In the genomic region with DNA sequence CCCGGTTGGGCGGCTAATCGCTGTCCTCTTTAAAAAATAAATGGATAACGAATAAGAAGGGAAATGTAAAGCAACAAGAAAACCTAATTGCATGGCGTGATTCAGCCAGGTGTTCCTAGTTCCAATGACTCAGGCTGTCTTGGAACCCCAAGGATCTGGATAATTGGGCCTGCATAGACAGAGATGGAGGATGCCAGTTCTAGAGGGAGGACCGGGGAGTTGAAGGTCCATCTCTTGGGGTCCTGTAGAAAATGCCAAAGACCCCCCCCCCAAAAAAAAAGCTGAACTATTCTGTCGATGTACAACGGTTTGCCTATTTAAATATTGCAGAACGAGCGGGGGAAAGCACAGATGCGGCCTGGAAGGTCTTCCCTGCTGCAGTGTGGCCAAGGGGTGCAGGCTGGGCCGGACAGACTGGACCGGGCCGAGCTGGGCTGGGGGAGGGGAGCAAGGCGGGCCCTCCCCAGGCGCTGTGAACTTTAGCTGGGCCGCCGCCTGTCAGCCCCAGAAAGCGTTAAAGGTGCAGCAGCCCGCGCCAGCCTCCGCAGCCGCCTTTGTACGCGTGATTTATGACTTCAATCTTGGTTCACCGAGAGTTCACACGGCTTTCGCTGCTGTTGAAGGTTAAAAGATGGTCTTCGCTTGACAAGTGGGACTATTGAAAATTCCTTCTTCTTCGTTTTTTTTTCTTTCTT, we compare ENCODE assay signal across 10 mouse cellular contexts. TPM values are rescaled to one million over a fixed set of nuclear protein-coding genes. Genes with fewer than 3 reads are reported as not detected.
DNase-seq lines count a peak whose midpoint lies in the region; ATAC-seq and TF ChIP-seq lines count a peak whose summit lies in the region.
"Had no signal": no experiment of that assay in that cellular context is flagged by ENCODE, and none has a peak within 500 bp of the region (broad histone marks: within the 10 kb centered on the region; RNA-seq: fewer than 3 reads in every experiment).

No protein-coding gene starts in this region.

- H3K4me1 ChIP-seq in heart, embryonic 15.5 days (replicated peaks): peaks cover 11% of the 10 kb centered on the region
- H3K4me1 ChIP-seq in kidney, adult 2 months (ENCODE audit: control insufficient read depth, insufficient read depth, low read length): peaks cover 5% of the 10 kb centered on the region; the same call in 1 of the 2 replicates
- H3K4me1 ChIP-seq in neural tube, embryonic 12.5 days: peaks cover 82% of the 10 kb centered on the region

- H3K27me3 ChIP-seq in heart, embryonic 15.5 days: peaks cover 95% of the 10 kb centered on the region
- H3K27me3 ChIP-seq in kidney, adult 2 months (replicated peaks; ENCODE audit: control insufficient read depth, insufficient read depth, low read length): no peaks in the 10 kb centered on the region
- no peaks in the 10 kb centered on the region for H3K27me3 ChIP-seq in neural tube, embryonic 12.5 days (replicated peaks)

- no peak for TF ChIP-seq POLR2A in kidney, adult 2 months (IDR thresholded peaks at IDR 0.05; ENCODE audit: low read depth, low read length)

- peak overlapping the region; percentile 10; the same call in 1 of the 2 replicates for H3K4me3 ChIP-seq in heart, embryonic 15.5 days
- peak overlapping the region; percentile 66 for H3K4me3 ChIP-seq in kidney, adult 2 months (ENCODE audit: insufficient read depth, low read depth, low read length)
- H3K4me3 ChIP-seq in neural tube, embryonic 12.5 days: peak overlapping the region; percentile 47
- H3K4me3 ChIP-seq: erythroblast, embryonic 14.5 days had no signal

- H3K9ac ChIP-seq in heart, embryonic 15.5 days: no peak overlapping the region
- H3K9ac ChIP-seq in neural tube, embryonic 12.5 days: peak overlapping the region; percentile 96

- 3% methylated on average over 30 of the region's 30 CpGs for WGBS in heart, embryonic 15.5 days
- 8% methylated on average over 30 of the region's 30 CpGs for WGBS in kidney, adult 2 months
- WGBS in neural tube, embryonic 12.5 days: under 1% methylated on average over 30 of the region's 30 CpGs

- H3K4me2 ChIP-seq in heart, embryonic 15.5 days: 0 out of 2 replicates have a peak overlapping the region, but pooled peaks have one; percentile 23
- peak overlapping the region; percentile 73 for H3K4me2 ChIP-seq in neural tube, embryonic 12.5 days (replicated peaks)

- no peaks in the 10 kb centered on the region for H3K9me3 ChIP-seq in heart, embryonic 15.5 days (replicated peaks)
- no peaks in the 10 kb centered on the region for H3K9me3 ChIP-seq in neural tube, embryonic 12.5 days
- H3K9me3 ChIP-seq: G1E had no signal

- DNase-seq in heart, postnatal 14 days: no peak
- DNase-seq in embryo, embryonic 10 days (ENCODE audit: low spot score): peak; percentile 92
- peak; percentile 89 for DNase-seq in kidney, adult 2 months
- no peak for DNase-seq in MN1 (ENCODE audit: low spot score)
- no peak for DNase-seq in left cerebral cortex, postnatal 4 days

- ATAC-seq in heart, embryonic 15.5 days (replicated peaks; ENCODE audit: insufficient number of reproducible peaks, insufficient read depth, low FRiP score, low read depth): no peak
- peak; percentile 64 for ATAC-seq in neural tube, embryonic 12.5 days (ENCODE audit: low FRiP score, low read depth)
- no peak for ATAC-seq in frontal cortex, adult (ENCODE audit: low TSS enrichment)

- TF ChIP-seq CTCF in kidney, adult 2 months (conservative IDR thresholded peaks at IDR 0.05; ENCODE audit: insufficient read depth, insufficient read length, low read depth, low read length): no peak

- H3K27ac ChIP-seq in heart, embryonic 15.5 days: no peak overlapping the region
- peak overlapping the region; percentile 94 for H3K27ac ChIP-seq in kidney, adult 2 months (ENCODE audit: insufficient read depth, low read depth, low read length)
- H3K27ac ChIP-seq in neural tube, embryonic 12.5 days: peak overlapping the region; percentile 98

- no peaks in the 10 kb centered on the region for H3K36me3 ChIP-seq in heart, embryonic 15.5 days
- no peaks in the 10 kb centered on the region for H3K36me3 ChIP-seq in kidney, adult 2 months (ENCODE audit: control insufficient read depth, insufficient read depth, low read length)
- H3K36me3 ChIP-seq in neural tube, embryonic 12.5 days: no peaks in the 10 kb centered on the region

- intact Hi-C loops in heart, postnatal 14 days (cut with DNase I): no loop called here
- intact Hi-C loops in left cerebral cortex, postnatal 4 days (cut with DNase I): no loop called here

RNA-seq across cellular contexts. Expression of a gene that starts 42.5 kb away (rescaled TPM):
- 0.52 and 1.7 TPM in 2 replicates for polyA plus RNA-seq in heart, embryonic 15.5 days (2015; fragmentation: Nextera tagmentation; extraction: Ambion mirVana)
- under 1 TPM in 1 of 2 experiments, not detected in 1; 0.31 TPM for total RNA-seq in heart, postnatal 14 days (2021)
- polyA plus RNA-seq in kidney, adult 2 months (2012; rRNA removed): 2.5 and 2.7 TPM in 2 replicates
- polyA plus RNA-seq in neural tube, embryonic 12.5 days (2016; fragmentation: Nextera tagmentation; extraction: Ambion mirVana): 69.5 and 77.4 TPM in 2 replicates
- not detected for total RNA-seq in left cerebral cortex, postnatal 4 days (2021)

Comparison
In these comparisons a context has a peak if more than half of its experiments do, and no peak if none do; other contexts are left out.
1. H3K4me3 ChIP-seq: peak in every context shown above with its lines; median percentile 66 in kidney, adult 2 months; 47 in neural tube, embryonic 12.5 days; 10 in heart, embryonic 15.5 days.
2. DNase-seq: peak in embryo, embryonic 10 days (single experiment) and kidney, adult 2 months (single experiment); none in heart, postnatal 14 days (0 of 2), MN1 (single experiment) and left cerebral cortex, postnatal 4 days (single experiment).
3. RNA of a gene that starts 42.5 kb away (polyA plus RNA-seq): 69.5 to 77.4 TPM in neural tube, embryonic 12.5 days; 2.5 to 2.7 TPM in kidney, adult 2 months and 0.52 to 1.7 TPM in heart, embryonic 15.5 days; every median in the first group is over 10 times any median in the second.